Mouse (Mus musculus) kidney, embryonic 15.5 days (tissue): ENCODE results near the gene Otud1. TPM values are rescaled to one million over a fixed set of nuclear protein-coding genes. Genes with fewer than 3 reads are reported as not detected.
A peak's percentile ranks its signal among the peaks of the same experiment; 100 is the strongest.

Experiments
- ATAC-seq: fragments of 200-750 bp; cut with Nextera tagmentation; replicated peaks from 2 replicates; pipeline ENCODE4 v1.8.0; 2017; ENCODE audit warnings: moderate TSS enrichment; ENCODE audit not compliant: low FRiP score
- H3K27ac ChIP-seq: fragments of 300-500 bp; sonication (generic); 2 replicates; pipeline ENCODE4 v1.5.1; 2015; ENCODE audit warnings: mild to moderate bottlenecking, inconsistent platforms
- H3K27me3 ChIP-seq: fragments of 300-500 bp; sonication (generic); 2 replicates; pipeline ENCODE4 v1.6.1; 2015; ENCODE audit warnings: inconsistent platforms
- H3K36me3 ChIP-seq: fragments of 300-500 bp; sonication (generic); 2 replicates; pipeline ENCODE4 v1.6.1; 2015; ENCODE audit warnings: inconsistent platforms
- H3K4me1 ChIP-seq: fragments of 300-500 bp; sonication (generic); 2 replicates; pipeline ENCODE4 v1.6.1; 2015; ENCODE audit warnings: inconsistent platforms
- H3K4me2 ChIP-seq: fragments of 300-500 bp; sonication (generic); 2 replicates; pipeline ENCODE4 v1.6.1; 2015; ENCODE audit warnings: moderate library complexity, mild to moderate bottlenecking, inconsistent platforms
- H3K4me3 ChIP-seq: fragments of 300-500 bp; sonication (generic); replicated peaks from 2 replicates; pipeline ENCODE4 v1.5.1; 2015; ENCODE audit warnings: mild to moderate bottlenecking, inconsistent platforms
- H3K9ac ChIP-seq: fragments of 300-500 bp; sonication (generic); 2 replicates; pipeline ENCODE4 v1.6.1; 2015; ENCODE audit warnings: mild to moderate bottlenecking, inconsistent platforms
- H3K9me3 ChIP-seq: fragments of 300-500 bp; sonication (generic); replicated peaks from 2 replicates; pipeline ENCODE4 v1.6.1; 2016; ENCODE audit warnings: inconsistent platforms
- WGBS: fragments of 180-500 bp; shearing (Covaris S2); methylation state at CpG from one replicate; pipeline ENCODE4 v1.1.7; 2015; ENCODE audit warnings: mixed read lengths; 5-methylcytosine and 5-hydroxymethylcytosine counted together
- polyA plus RNA-seq: library from polyadenylated mRNA; unstranded; fragments of >200 nt; fragmentation: Nextera tagmentation; extraction: Ambion mirVana; gene quantifications from 2 replicates; pipeline ENCODE4 v1.2.1, GENCODE M21; 2015

The Otud1 gene
- polyA plus RNA-seq, 1 experiment from 2014 or later: 1.5 TPM

DNA sequence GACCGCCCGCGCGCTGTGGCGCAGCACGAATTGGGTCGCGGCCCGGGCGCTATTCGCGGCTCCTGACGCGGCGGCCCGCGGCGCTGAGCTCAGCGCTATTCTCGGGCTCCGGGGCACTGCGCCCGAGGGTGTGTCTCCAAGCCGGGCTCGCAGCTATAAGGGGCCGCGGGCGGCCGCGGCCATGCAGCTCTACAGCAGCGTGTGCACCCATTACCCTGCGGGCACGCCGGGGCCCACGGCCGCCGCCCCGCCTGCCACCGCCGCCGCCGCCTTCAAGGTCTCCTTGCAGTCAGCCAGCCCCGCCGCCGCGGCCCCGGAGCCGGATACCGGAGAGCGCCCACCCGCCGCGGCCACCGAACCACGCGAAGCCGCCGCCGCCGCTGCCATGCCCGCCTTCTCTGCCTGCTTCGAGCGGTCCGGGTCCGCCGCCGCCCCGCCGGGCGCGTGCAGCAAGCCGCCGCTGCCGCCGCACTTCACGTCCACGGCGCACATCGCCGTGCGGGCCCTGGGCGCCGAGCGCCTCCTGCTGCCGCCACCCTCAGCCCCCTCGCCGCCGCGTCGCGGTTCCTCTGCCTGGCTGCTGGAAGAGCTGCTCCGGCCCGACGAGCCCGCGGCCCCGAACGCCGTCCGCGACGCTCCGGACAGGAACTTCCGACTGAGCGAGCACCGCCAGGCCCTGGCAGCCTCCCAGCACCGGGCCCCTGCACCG, 483 bp downstream of the Otud1 start:
- H3K9ac ChIP-seq: peak overlapping the region; percentile 68
- H3K27me3 ChIP-seq: peaks cover 40% of the 10 kb centered on the region
- peak overlapping the region; percentile 92 for H3K4me2 ChIP-seq
- H3K36me3 ChIP-seq: no peaks in the 10 kb centered on the region
- WGBS: under 1% methylated on average over 92 of the region's 108 CpGs
- H3K9me3 ChIP-seq: no peaks in the 10 kb centered on the region
- H3K4me1 ChIP-seq: peaks cover 19% of the 10 kb centered on the region
- H3K27ac ChIP-seq: peak overlapping the region; percentile 88
- H3K4me3 ChIP-seq: peak overlapping the region; percentile 83
- ATAC-seq: peak; percentile 89

DNA sequence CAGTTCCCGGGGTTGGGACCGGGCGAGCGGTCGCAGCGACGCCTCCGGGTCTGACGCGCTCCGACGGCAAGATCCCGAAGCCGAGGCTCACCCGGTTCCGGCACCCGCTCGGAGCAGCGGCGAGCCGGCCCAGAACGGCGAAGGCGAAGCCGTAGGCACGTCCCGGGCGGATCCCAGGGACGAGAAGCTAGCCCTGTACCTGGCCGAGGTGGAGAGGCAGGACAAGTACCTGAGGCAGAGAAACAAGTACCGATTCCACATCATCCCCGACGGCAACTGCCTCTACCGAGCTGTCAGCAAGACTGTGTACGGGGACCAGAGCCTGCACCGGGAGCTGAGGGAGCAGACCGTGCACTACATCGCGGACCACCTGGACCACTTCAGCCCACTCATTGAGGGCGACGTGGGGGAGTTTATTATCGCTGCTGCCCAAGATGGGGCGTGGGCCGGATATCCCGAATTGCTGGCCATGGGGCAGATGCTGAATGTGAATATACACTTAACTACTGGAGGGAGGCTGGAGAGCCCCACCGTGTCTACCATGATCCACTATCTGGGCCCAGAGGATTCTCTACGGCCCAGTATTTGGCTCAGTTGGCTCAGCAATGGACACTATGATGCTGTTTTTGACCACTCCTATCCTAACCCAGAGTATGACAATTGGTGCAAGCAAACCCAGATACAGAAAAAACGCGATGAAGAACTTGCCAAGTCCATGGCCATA, 1.3 kb downstream of the Otud1 start:
- peak overlapping the region; percentile 92 for H3K4me2 ChIP-seq
- no peaks in the 10 kb centered on the region for H3K9me3 ChIP-seq
- H3K36me3 ChIP-seq: no peaks in the 10 kb centered on the region
- peaks cover 19% of the 10 kb centered on the region for H3K4me1 ChIP-seq
- H3K27me3 ChIP-seq: peaks cover 34% of the 10 kb centered on the region
- peak overlapping the region; percentile 88; the same call in 1 of the 2 replicates for H3K27ac ChIP-seq
- no peak; the same call in 1 of the 2 replicates for ATAC-seq
- H3K4me3 ChIP-seq: peak overlapping the region; percentile 83
- WGBS: 3% methylated on average over 49 of the region's 49 CpGs
- H3K9ac ChIP-seq: peak overlapping the region; percentile 68

DNA sequence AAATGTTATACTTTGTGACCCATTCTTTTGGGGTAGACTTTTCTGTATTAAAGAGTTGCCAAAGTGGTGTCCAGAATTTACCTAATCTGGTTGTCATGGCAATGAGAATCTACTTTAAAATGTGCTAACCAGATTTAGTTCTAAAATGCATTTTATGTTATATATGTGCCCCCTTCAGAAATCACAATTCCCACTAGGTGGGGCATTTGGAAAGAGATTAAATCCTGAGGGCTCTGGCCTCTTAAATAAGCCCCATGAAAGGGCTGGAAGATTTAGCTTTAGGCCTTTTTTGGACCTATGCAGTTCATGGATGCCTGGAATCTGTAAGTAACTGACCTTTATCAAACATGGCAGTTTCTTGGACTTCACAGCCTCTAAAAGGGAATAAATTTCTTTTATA, 3.3 kb downstream of the Otud1 start:
- Histone ChIP-seq H3K36me3 (no peaks in the 10 kb centered on the region), H3K4me3 (no peak overlapping the region), H3K9ac (no peak overlapping the region), H3K9me3 (no peaks in the 10 kb centered on the region), H3K27ac (no peak overlapping the region), H3K4me2 (no peak overlapping the region), H3K4me1 (peaks cover 19% of the 10 kb centered on the region), H3K27me3 (peaks cover 19% of the 10 kb centered on the region)
- no peak for ATAC-seq

DNA sequence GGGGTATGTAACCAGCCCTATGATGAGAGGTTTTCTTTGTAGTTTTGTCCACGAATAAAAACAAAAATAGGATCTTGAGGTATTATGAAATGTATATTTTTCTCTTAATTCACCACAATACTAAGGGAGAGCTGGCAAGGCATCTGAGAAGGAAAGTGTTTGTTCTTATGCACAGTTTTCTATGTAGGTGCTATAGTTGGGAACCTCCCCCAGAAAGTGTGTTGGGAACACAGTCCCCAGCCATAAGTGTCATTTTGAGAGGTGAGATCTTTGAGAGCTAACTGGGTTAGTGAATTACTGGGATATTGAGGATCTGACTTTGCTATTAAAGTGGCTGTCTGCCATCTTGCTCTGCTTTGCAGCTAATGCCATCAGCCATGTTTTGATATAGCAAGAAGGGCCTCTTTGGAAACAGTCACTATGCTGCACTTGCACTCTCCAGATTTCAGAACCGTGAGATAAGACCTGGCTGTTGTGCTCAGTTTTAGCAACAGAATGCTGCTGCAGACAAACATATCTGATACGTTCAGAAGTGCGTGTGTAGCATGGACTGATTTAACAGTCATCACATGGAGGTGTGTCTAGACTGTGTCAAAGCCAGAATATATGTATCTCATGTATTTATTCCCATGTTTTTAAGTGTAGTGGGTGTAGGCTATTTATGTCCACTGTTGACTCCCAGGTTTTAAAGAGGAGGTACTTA, 5.7 kb downstream of the Otud1 start:
- H3K4me3 ChIP-seq: no peak overlapping the region
- no peaks in the 10 kb centered on the region for H3K36me3 ChIP-seq
- H3K9ac ChIP-seq: no peak overlapping the region
- peaks cover 11% of the 10 kb centered on the region for H3K4me1 ChIP-seq
- H3K4me2 ChIP-seq: no peak overlapping the region
- peaks cover 16% of the 10 kb centered on the region for H3K27me3 ChIP-seq
- WGBS: 77% methylated on average over 4 of the region's 4 CpGs
- no peak for ATAC-seq
- H3K9me3 ChIP-seq: no peaks in the 10 kb centered on the region
- no peak overlapping the region for H3K27ac ChIP-seq

DNA sequence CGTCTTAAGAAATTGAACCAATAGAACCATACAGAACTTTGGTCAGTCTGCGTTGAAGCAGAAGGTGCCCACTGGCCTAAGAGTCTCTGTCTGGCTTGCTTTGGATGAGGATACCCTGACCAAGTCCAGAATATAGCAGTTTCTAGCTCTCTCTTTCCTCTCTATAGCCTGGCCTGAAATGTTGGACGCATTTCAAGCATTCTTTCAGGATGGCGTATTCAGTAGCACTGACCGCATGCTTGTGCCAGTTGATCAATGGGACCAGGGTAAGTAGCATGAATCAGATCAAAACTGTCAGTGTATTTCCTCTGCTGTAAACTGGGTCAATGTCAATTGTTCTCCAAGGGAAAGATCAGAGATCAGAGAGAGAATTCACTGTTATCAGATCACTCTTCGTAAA, 6.6 kb downstream of the Otud1 start:
- no peak for ATAC-seq
- Histone ChIP-seq H3K9ac (no peak overlapping the region), H3K9me3 (no peaks in the 10 kb centered on the region), H3K4me3 (no peak overlapping the region), H3K27ac (no peak overlapping the region), H3K36me3 (no peaks in the 10 kb centered on the region), H3K4me1 (peaks cover 2% of the 10 kb centered on the region), H3K4me2 (no peak overlapping the region), H3K27me3 (peaks cover 10% of the 10 kb centered on the region)
- WGBS: 82% methylated on average over 6 of the region's 6 CpGs

DNA sequence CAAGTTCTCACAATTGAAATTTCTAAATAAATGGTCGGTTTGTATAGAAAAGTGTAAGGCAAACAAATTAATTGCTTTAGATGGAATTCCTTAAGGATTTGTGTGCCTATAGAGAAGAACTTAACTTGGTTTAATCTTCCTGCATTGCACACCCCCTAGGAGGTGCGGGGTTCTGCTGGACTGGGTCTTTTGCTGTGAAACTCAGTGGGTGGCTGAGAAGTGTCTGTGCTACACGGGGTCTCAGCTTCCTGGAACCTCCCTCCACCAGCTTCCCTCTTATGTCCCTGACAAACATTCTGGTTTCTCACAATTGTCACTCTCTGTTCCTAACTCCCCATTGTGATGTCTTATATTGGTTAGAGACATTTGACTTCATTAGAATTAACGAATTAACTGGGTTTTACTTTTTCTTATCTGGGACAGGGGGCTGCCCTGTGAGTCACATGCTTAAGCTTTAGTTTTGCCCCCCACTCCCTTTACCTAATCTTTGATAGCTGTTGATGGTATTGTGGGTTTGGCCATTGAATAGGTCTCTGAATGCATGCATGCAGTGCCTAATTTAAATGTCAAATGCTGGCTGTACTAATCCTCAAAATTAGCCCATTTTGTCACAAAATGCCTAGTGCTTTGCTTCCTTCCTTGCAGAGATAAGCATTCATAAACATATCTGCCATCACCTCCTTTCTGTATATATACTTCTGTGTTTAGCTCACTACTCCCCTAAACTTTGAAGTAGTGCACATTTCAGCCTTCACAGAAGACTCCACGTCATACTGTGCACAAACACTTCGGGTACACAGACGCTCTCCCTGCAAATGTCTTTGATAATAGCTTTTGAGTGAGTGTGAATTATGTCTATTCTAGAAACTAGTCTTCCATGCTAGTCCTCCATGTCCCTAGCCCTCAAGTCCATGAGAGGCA, 7.3 kb downstream of the Otud1 start:
- H3K4me2 ChIP-seq: no peak overlapping the region
- no peaks in the 10 kb centered on the region for H3K9me3 ChIP-seq
- no peaks in the 10 kb centered on the region for H3K36me3 ChIP-seq
- no peaks in the 10 kb centered on the region; the same call in 1 of the 2 replicates for H3K4me1 ChIP-seq
- no peak overlapping the region for H3K9ac ChIP-seq
- no peak for ATAC-seq
- WGBS: 61% methylated on average over 7 of the region's 7 CpGs
- no peak overlapping the region for H3K4me3 ChIP-seq
- H3K27ac ChIP-seq: no peak overlapping the region
- H3K27me3 ChIP-seq: peaks cover 7% of the 10 kb centered on the region; the same call in 1 of the 2 replicates

DNA sequence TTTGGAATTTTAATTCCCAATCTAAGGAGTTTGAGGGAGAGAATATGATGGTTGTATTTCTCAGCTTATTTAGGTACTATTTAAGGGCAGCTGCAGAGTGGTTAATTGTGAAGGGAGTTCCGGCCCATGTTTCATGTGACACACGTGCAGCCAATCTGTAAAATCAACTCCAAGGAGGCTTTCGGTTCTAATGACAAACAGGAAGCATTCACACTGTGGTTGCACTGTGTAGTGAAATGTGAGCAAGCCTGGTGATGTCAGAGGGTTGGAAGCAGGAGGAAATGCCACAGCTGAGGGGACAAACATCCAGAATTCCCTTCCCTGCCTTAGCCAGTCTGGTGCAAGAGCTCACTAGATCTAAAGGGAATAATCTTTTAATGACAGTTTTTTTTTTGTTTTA, 8.3 kb downstream of the Otud1 start:
- no peak overlapping the region for H3K4me2 ChIP-seq
- H3K36me3 ChIP-seq: no peaks in the 10 kb centered on the region
- no peak overlapping the region for H3K27ac ChIP-seq
- WGBS: 31% methylated on average over 3 of the region's 3 CpGs
- no peak overlapping the region for H3K4me3 ChIP-seq
- 0 out of 2 replicates have a peak, but pooled peaks have one; percentile 18 for ATAC-seq
- H3K27me3 ChIP-seq: 0 out of 2 replicates have a peak, but pooled peaks cover 7% of the 10 kb centered on the region
- H3K9me3 ChIP-seq: no peaks in the 10 kb centered on the region
- no peaks in the 10 kb centered on the region; the same call in 1 of the 2 replicates for H3K4me1 ChIP-seq
- H3K9ac ChIP-seq: no peak overlapping the region

DNA sequence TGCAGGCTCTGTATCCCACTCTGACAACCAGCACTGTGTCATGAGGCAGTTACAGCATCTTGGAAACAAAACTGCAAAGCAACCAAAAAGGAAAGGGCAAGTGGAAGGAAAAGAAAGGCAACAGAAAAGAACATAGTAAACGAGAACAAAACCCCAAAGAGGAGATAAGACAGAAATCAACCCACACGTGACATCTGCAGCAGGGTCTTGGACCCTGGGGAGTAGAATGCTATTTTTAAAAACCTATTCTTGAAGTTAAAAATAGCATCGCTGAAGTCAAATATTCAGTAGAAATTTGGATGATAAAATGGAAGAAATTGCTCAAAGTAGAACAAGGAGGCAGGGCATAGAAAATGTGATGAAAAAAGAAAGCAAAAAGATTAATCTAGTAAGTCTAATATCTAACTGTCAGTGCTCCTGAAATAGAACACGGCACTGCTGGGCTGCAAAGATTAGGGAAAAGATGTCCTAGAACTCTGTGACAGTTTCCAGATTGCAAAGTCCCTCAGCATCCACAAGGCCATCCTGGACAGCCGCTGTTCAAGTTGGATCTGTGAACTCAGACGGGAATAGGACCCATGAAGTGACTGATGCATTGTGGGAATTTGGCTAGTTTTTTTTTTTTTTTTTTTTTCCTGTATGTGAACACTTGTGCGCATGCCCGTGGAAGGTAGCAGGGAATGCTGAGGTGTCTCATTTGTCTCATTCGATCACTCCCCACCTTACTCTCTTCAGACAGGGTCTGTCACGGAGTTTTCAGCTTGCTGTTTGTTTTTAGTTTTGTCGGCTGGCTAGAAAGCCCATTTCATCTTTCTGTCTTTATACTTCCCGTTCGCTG, 13.5 kb downstream of the Otud1 start:
- no peak for ATAC-seq
- 76% methylated on average over 13 of the region's 13 CpGs for WGBS

DNA sequence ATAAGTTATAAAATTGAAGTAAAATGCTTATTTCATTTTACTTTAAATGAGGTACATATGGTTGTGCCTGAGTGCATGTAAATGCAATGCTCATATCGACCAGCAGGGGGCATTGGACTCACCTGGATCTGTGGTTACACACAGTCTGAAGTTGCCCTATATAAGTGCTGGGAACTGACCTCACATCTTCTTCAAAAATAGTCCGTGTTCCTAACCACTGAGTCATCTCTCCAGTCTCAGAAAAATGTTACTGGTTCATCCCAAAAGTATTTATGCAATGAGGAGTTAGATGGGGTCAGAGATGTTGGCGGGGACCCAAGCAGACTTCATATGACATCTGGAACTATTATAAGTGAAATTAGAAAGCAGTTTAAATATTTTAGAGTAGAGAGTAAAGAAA, 25.4 kb downstream of the Otud1 start:
- Histone ChIP-seq H3K27ac (no peak overlapping the region), H3K4me3 (no peak overlapping the region), H3K36me3 (no peaks in the 10 kb centered on the region), H3K9ac (no peak overlapping the region), H3K9me3 (no peaks in the 10 kb centered on the region), H3K4me1 (0 out of 2 replicates have a peak, but pooled peaks cover 6% of the 10 kb centered on the region), H3K27me3 (no peaks in the 10 kb centered on the region), H3K4me2 (no peak overlapping the region)
- ATAC-seq: no peak
- 51% methylated on average over 3 of the region's 3 CpGs for WGBS

More for the DNA sequence above, 13.5 kb downstream of the Otud1 start:
- Histone ChIP-seq H3K36me3 (no peaks in the 10 kb centered on the region), H3K9me3 (no peaks in the 10 kb centered on the region), H3K27ac (no peak overlapping the region), H3K4me1 (no peaks in the 10 kb centered on the region; the same call in 1 of the 2 replicates), H3K4me3 (no peak overlapping the region), H3K4me2 (no peak overlapping the region), H3K27me3 (no peaks in the 10 kb centered on the region), H3K9ac (no peak overlapping the region)

DNA sequence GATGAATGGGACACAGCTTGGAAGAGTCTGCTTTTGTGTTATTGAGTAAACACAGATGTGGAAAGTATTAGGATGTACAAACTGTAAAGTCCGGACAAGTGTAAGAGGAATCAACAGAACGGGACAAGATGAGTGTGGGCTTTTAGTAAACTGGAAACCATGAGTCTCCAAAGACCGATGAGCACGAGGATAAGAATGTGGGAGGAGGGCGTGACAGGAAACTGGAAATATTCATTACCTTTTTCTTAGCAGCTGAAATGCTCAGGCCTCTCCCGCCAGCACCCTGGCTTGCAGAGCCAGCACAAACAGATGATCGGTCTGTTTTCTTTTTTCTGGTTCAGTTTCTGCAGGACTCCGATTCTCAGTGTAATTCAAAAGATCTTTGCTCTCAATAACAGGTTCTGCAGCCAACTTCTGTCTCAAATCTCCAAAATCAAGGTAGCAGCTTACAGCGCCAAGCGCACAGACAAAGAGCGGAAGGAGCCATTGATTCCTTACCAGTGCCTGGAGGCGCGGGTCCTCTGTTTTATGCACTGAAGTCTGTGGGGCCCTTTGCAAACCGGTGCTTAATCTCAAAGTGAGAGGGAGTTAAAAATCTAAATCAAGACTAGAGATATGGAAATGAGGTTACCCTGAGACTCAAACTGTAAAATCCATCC, 28.1 kb downstream of the Otud1 start:
- no peak for ATAC-seq
- Histone ChIP-seq H3K27ac (no peak overlapping the region), H3K27me3 (no peaks in the 10 kb centered on the region), H3K9me3 (no peaks in the 10 kb centered on the region), H3K4me3 (no peak overlapping the region), H3K36me3 (no peaks in the 10 kb centered on the region), H3K4me2 (no peak overlapping the region), H3K9ac (no peak overlapping the region), H3K4me1 (0 out of 2 replicates have a peak, but pooled peaks cover 6% of the 10 kb centered on the region)
- WGBS: 49% methylated on average over 14 of the region's 14 CpGs
